ENCODE assay signal across 23 mouse cellular contexts in the genomic region with DNA sequence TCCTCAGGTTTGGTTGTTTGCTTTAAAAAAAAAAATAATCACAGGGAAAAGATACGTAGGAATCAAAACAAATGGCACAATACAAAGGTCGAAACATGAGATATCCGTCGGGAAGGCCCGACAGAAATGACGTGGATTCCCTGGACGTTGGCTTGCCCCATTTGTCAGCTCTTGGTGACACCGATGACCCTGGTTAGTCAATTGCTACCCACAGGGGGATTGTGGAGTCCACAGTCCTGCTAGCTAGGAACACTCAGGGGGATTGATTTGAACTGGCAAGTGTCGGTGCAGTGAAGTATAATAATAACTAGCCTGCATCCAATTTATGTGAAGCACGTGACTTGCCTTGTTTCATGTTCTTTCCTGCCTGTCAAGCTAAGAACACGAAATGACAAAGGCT. TPM values are rescaled to one million over a fixed set of nuclear protein-coding genes. Genes with fewer than 3 reads are reported as not detected.
DNase-seq lines count a peak whose midpoint lies in the region; ATAC-seq and TF ChIP-seq lines count a peak whose summit lies in the region.
"Had no signal": no experiment of that assay in that cellular context is flagged by ENCODE, and none has a peak within 500 bp of the region (broad histone marks: within the 10 kb centered on the region; RNA-seq: fewer than 3 reads in every experiment).

No protein-coding gene starts in this region.

- DNase-seq in hindbrain, embryonic 10.5 days (ENCODE audit: low spot score): peak; percentile 10
- DNase-seq in midbrain, postnatal 0 days (ENCODE audit: low spot score): no peak
- DNase-seq in embryo, embryonic 10.5 days (ENCODE audit: low spot score): peak; percentile 21
- peak; percentile 30 for DNase-seq in liver, postnatal 0 days
- no peak for DNase-seq in ovary, postnatal 14 days (ENCODE audit: low spot score)
- no peak for DNase-seq in lung, adult 18-20 months
- DNase-seq: cerebellum, adult 9-11 months; heart, adult 2 months; right cerebral cortex, adult 18-20 months had no signal

- no peak overlapping the region for H3K9ac ChIP-seq in hindbrain, embryonic 13.5 days
- no peak overlapping the region for H3K9ac ChIP-seq in midbrain, embryonic 12.5 days (replicated peaks)
- no peak overlapping the region for H3K9ac ChIP-seq in midbrain, postnatal 0 days (replicated peaks; ENCODE audit: low read length, poor library complexity, severe bottlenecking)
- H3K9ac ChIP-seq in liver, postnatal 0 days (replicated peaks): no peak overlapping the region
- H3K9ac ChIP-seq: embryonic facial prominence, embryonic 12.5 days; heart, embryonic 15.5 days; limb, embryonic 12.5 days had no signal

- no peak for TF ChIP-seq CTCF in midbrain, postnatal 0 days (IDR thresholded peaks at IDR 0.05)
- no peak for TF ChIP-seq CTCF in liver, postnatal 0 days (IDR thresholded peaks at IDR 0.05; ENCODE audit: low read depth)

- no peak for TF ChIP-seq EP300 in liver, postnatal 0 days (IDR thresholded peaks at IDR 0.05; ENCODE audit: low read depth)

- peak overlapping the region; percentile 71; the same call in 1 of the 2 replicates for H3K27ac ChIP-seq in hindbrain, embryonic 10.5 days
- no peak overlapping the region for H3K27ac ChIP-seq in hindbrain, embryonic 13.5 days
- H3K27ac ChIP-seq in midbrain, embryonic 12.5 days (replicated peaks): peak overlapping the region; percentile 5; the same call in 1 of the 2 replicates
- H3K27ac ChIP-seq in midbrain, postnatal 0 days (ENCODE audit: low read depth, low read length): no peak overlapping the region
- peak overlapping the region; percentile 59 for H3K27ac ChIP-seq in liver, postnatal 0 days (ENCODE audit: low read depth)
- H3K27ac ChIP-seq: heart, adult 2 months; heart, embryonic 15.5 days; kidney, postnatal 0 days; limb, embryonic 12.5 days had no signal

- H3K9me3 ChIP-seq in hindbrain, embryonic 10.5 days: no peaks in the 10 kb centered on the region
- no peaks in the 10 kb centered on the region for H3K9me3 ChIP-seq in hindbrain, embryonic 13.5 days
- H3K9me3 ChIP-seq in midbrain, embryonic 12.5 days: no peaks in the 10 kb centered on the region
- no peaks in the 10 kb centered on the region for H3K9me3 ChIP-seq in midbrain, postnatal 0 days (ENCODE audit: low read length)
- no peaks in the 10 kb centered on the region for H3K9me3 ChIP-seq in liver, postnatal 0 days (ENCODE audit: low read length)
- H3K9me3 ChIP-seq: embryonic facial prominence, embryonic 12.5 days; heart, embryonic 15.5 days; limb, embryonic 12.5 days had no signal

- no peaks in the 10 kb centered on the region for H3K27me3 ChIP-seq in hindbrain, embryonic 10.5 days (ENCODE audit: insufficient read depth, poor library complexity, severe bottlenecking)
- H3K27me3 ChIP-seq in hindbrain, embryonic 13.5 days: no peaks in the 10 kb centered on the region
- no peaks in the 10 kb centered on the region for H3K27me3 ChIP-seq in midbrain, embryonic 12.5 days
- no peaks in the 10 kb centered on the region for H3K27me3 ChIP-seq in midbrain, postnatal 0 days (ENCODE audit: insufficient read depth, low read length)
- H3K27me3 ChIP-seq in liver, postnatal 0 days (ENCODE audit: insufficient read depth, low read length): no peaks in the 10 kb centered on the region
- H3K27me3 ChIP-seq: embryonic facial prominence, embryonic 12.5 days; heart, embryonic 15.5 days; limb, embryonic 12.5 days had no signal

- H3K4me2 ChIP-seq in hindbrain, embryonic 13.5 days: no peak overlapping the region
- no peak overlapping the region for H3K4me2 ChIP-seq in midbrain, embryonic 12.5 days (replicated peaks)
- H3K4me2 ChIP-seq in midbrain, postnatal 0 days (ENCODE audit: low read depth, low read length, poor library complexity, severe bottlenecking): no peak overlapping the region
- H3K4me2 ChIP-seq in liver, postnatal 0 days (ENCODE audit: low read depth, low read length): no peak overlapping the region; the same call in 1 of the 2 replicates
- H3K4me2 ChIP-seq: embryonic facial prominence, embryonic 12.5 days; heart, embryonic 15.5 days; limb, embryonic 12.5 days had no signal

- H3K36me3 ChIP-seq in hindbrain, embryonic 10.5 days: peaks cover 69% of the 10 kb centered on the region
- peaks cover 61% of the 10 kb centered on the region for H3K36me3 ChIP-seq in hindbrain, embryonic 13.5 days
- peaks cover 38% of the 10 kb centered on the region for H3K36me3 ChIP-seq in midbrain, embryonic 12.5 days
- H3K36me3 ChIP-seq in midbrain, postnatal 0 days (ENCODE audit: insufficient read depth, low read length): peaks cover 32% of the 10 kb centered on the region
- H3K36me3 ChIP-seq in liver, postnatal 0 days (replicated peaks; ENCODE audit: insufficient read depth, low read length): peaks cover 18% of the 10 kb centered on the region

- 57% methylated on average over 11 of the region's 11 CpGs for WGBS in hindbrain, embryonic 10.5 days
- WGBS in hindbrain, embryonic 13.5 days: 62% methylated on average over 11 of the region's 11 CpGs
- WGBS in midbrain, embryonic 12.5 days: 73% methylated on average over 11 of the region's 11 CpGs
- WGBS in midbrain, postnatal 0 days: 70% methylated on average over 11 of the region's 11 CpGs
- 62% methylated on average over 11 of the region's 11 CpGs for WGBS in liver, postnatal 0 days (ENCODE audit: insufficient replicate concordance)

- peaks cover 14% of the 10 kb centered on the region for H3K4me1 ChIP-seq in hindbrain, embryonic 10.5 days (replicated peaks)
- peaks cover 13% of the 10 kb centered on the region for H3K4me1 ChIP-seq in hindbrain, embryonic 13.5 days (replicated peaks)
- peaks cover 4% of the 10 kb centered on the region; the same call in 1 of the 2 replicates for H3K4me1 ChIP-seq in midbrain, embryonic 12.5 days
- peaks cover 1% of the 10 kb centered on the region; the same call in 1 of the 2 replicates for H3K4me1 ChIP-seq in midbrain, postnatal 0 days (ENCODE audit: insufficient read depth, low read length)
- peaks cover 6% of the 10 kb centered on the region; the same call in 1 of the 2 replicates for H3K4me1 ChIP-seq in liver, postnatal 0 days (ENCODE audit: insufficient read depth)

- H3K4me3 ChIP-seq in hindbrain, embryonic 10.5 days: no peak overlapping the region
- H3K4me3 ChIP-seq in hindbrain, embryonic 13.5 days: no peak overlapping the region
- no peak overlapping the region for H3K4me3 ChIP-seq in midbrain, embryonic 12.5 days
- no peak overlapping the region for H3K4me3 ChIP-seq in midbrain, postnatal 0 days (ENCODE audit: low read depth, low read length)
- H3K4me3 ChIP-seq in liver, postnatal 0 days (ENCODE audit: low read depth, low read length): no peak overlapping the region
- H3K4me3 ChIP-seq: embryonic facial prominence, embryonic 12.5 days; heart, adult 2 months; heart, embryonic 15.5 days; limb, embryonic 12.5 days had no signal

- ATAC-seq in hindbrain, embryonic 13.5 days (ENCODE audit: low FRiP score): no peak
- ATAC-seq in midbrain, embryonic 12.5 days (ENCODE audit: low FRiP score, low read depth): no peak
- no peak for ATAC-seq in midbrain, postnatal 0 days (ENCODE audit: low FRiP score)
- ATAC-seq in liver, postnatal 0 days: peak; percentile 74
- ATAC-seq: intestine, embryonic 16.5 days had no signal

RNA-seq across cellular contexts. Expression of a gene that starts 6.9 kb away (rescaled TPM):
- polyA plus RNA-seq in hindbrain, embryonic 10.5 days (2016; fragmentation: Nextera tagmentation; extraction: Ambion mirVana): 98.2 and 102 TPM in 2 replicates
- 136 and 144 TPM in 2 replicates for polyA plus RNA-seq in hindbrain, embryonic 13.5 days (2015; fragmentation: Nextera tagmentation; extraction: Ambion mirVana)
- polyA plus RNA-seq in midbrain, embryonic 12.5 days (2016; fragmentation: Nextera tagmentation; extraction: Ambion mirVana): 112 and 113 TPM in 2 replicates
- 79.3 and 80.1 TPM in 2 replicates for total RNA-seq in midbrain, postnatal 0 days (2014; rRNA removed)
- 99.4 and 103 TPM in 2 replicates for polyA plus RNA-seq in midbrain, postnatal 0 days (2015; fragmentation: Nextera tagmentation; extraction: Ambion mirVana)
- polyA plus RNA-seq in liver, postnatal 0 days (2015; fragmentation: Nextera tagmentation; extraction: Ambion mirVana): 34.4 and 37.0 TPM in 2 replicates

RNA-seq across cellular contexts. Expression of a gene that starts 32.1 kb away (rescaled TPM):
- polyA plus RNA-seq in hindbrain, embryonic 10.5 days (2016; fragmentation: Nextera tagmentation; extraction: Ambion mirVana): 20.5 TPM in 2 replicates
- polyA plus RNA-seq in hindbrain, embryonic 13.5 days (2015; fragmentation: Nextera tagmentation; extraction: Ambion mirVana): 26.1 and 27.9 TPM in 2 replicates
- 22.9 and 23.3 TPM in 2 replicates for polyA plus RNA-seq in midbrain, embryonic 12.5 days (2016; fragmentation: Nextera tagmentation; extraction: Ambion mirVana)
- total RNA-seq in midbrain, postnatal 0 days (2014; rRNA removed): 19.7 and 21.0 TPM in 2 replicates
- 18.5 and 18.9 TPM in 2 replicates for polyA plus RNA-seq in midbrain, postnatal 0 days (2015; fragmentation: Nextera tagmentation; extraction: Ambion mirVana)
- 7.2 and 7.3 TPM in 2 replicates for polyA plus RNA-seq in liver, postnatal 0 days (2015; fragmentation: Nextera tagmentation; extraction: Ambion mirVana)

RNA-seq across cellular contexts. Expression of a gene that starts 44.9 kb away (rescaled TPM):
- not detected in 2 replicates for polyA plus RNA-seq in hindbrain, embryonic 10.5 days (2016; fragmentation: Nextera tagmentation; extraction: Ambion mirVana)
- polyA plus RNA-seq in hindbrain, embryonic 13.5 days (2015; fragmentation: Nextera tagmentation; extraction: Ambion mirVana): not detected in 2 replicates
- polyA plus RNA-seq in midbrain, embryonic 12.5 days (2016; fragmentation: Nextera tagmentation; extraction: Ambion mirVana): not detected in 2 replicates
- not detected in 2 replicates for total RNA-seq in midbrain, postnatal 0 days (2014; rRNA removed)
- not detected in 2 replicates for polyA plus RNA-seq in midbrain, postnatal 0 days (2015; fragmentation: Nextera tagmentation; extraction: Ambion mirVana)
- polyA plus RNA-seq in liver, postnatal 0 days (2015; fragmentation: Nextera tagmentation; extraction: Ambion mirVana): 15.1 and 17.0 TPM in 2 replicates
- total RNA-seq: gastrocnemius, adult 8-10 months; heart, adult 2 months; hematopoietic stem cell, adult 5-6 weeks; layer of hippocampus, adult 18-20 months; left cerebral cortex, adult 18-20 months; neutrophil, adult 5-6 weeks had no signal
- polyA plus RNA-seq: embryonic facial prominence, embryonic 12.5 days; heart, adult 2 months; heart, embryonic 15.5 days; limb, embryonic 12.5 days; lung, embryonic 16.5 days had no signal

RNA-seq across cellular contexts. Expression of a gene that starts 52.3 kb away (rescaled TPM):
- 0.11 TPM in 1 of 2 replicates, not detected in the other for polyA plus RNA-seq in hindbrain, embryonic 10.5 days (2016; fragmentation: Nextera tagmentation; extraction: Ambion mirVana)
- 0.51 and 0.75 TPM in 2 replicates for polyA plus RNA-seq in hindbrain, embryonic 13.5 days (2015; fragmentation: Nextera tagmentation; extraction: Ambion mirVana)
- polyA plus RNA-seq in midbrain, embryonic 12.5 days (2016; fragmentation: Nextera tagmentation; extraction: Ambion mirVana): 0.22 and 0.24 TPM in 2 replicates
- total RNA-seq in midbrain, postnatal 0 days (2014; rRNA removed): 5.4 and 5.5 TPM in 2 replicates
- 1.4 TPM in 2 replicates for polyA plus RNA-seq in midbrain, postnatal 0 days (2015; fragmentation: Nextera tagmentation; extraction: Ambion mirVana)
- not detected in 2 replicates for polyA plus RNA-seq in liver, postnatal 0 days (2015; fragmentation: Nextera tagmentation; extraction: Ambion mirVana)
- total RNA-seq: gastrocnemius, adult 8-10 months; heart, adult 2 months; hematopoietic stem cell, adult 5-6 weeks had no signal
- polyA plus RNA-seq: embryonic facial prominence, embryonic 12.5 days; heart, adult 2 months; heart, embryonic 15.5 days; intestine, embryonic 16.5 days; limb, embryonic 12.5 days; lung, embryonic 16.5 days; small intestine, adult 2 months had no signal

Comparison
In these comparisons a context has a peak if more than half of its experiments do, and no peak if none do; other contexts are left out.
1. H3K27ac ChIP-seq: peak in hindbrain, embryonic 10.5 days (single experiment), midbrain, embryonic 12.5 days (single experiment) and liver, postnatal 0 days (single experiment); none in hindbrain, embryonic 13.5 days (single experiment) and midbrain, postnatal 0 days (single experiment).
2. DNase-seq: peak in hindbrain, embryonic 10.5 days (single experiment), embryo, embryonic 10.5 days (single experiment) and liver, postnatal 0 days (single experiment); none in midbrain, postnatal 0 days (single experiment), ovary, postnatal 14 days (single experiment) and lung, adult 18-20 months (0 of 2).
3. RNA of a gene that starts 44.9 kb away (polyA plus RNA-seq): 15.1 to 17.0 TPM in liver, postnatal 0 days; not detected in hindbrain, embryonic 10.5 days, not detected in hindbrain, embryonic 13.5 days, not detected in midbrain, embryonic 12.5 days and not detected in midbrain, postnatal 0 days; every median in the first group is over 10 times any median in the second.